Comparison of ENCODE assay signal across 8 mouse cellular contexts in the genomic region with DNA sequence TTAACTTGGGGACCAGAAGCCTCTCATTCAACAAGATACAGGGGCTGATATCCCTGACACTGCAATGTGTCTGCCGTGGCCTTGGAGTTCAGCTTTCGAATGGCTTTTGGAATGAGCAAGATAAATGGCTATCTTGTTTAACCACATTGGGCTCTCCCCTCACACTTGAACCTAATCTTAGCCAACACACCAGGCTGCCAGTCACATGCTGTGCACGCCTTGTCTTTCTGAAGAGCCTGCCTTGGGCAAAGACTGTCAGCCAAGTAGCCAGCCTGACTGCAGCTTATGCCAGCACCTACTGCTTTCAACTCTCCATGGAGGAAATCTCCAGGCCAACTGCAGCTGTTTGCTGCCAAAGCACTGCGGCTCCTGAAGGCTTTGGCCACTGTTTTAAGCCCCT. TPM values are rescaled to one million over a fixed set of nuclear protein-coding genes. Genes with fewer than 3 reads are reported as not detected.
DNase-seq lines count a peak whose midpoint lies in the region; ATAC-seq and TF ChIP-seq lines count a peak whose summit lies in the region.
"Had no signal": no experiment of that assay in that cellular context is flagged by ENCODE, and none has a peak within 500 bp of the region (broad histone marks: within the 10 kb centered on the region; RNA-seq: fewer than 3 reads in every experiment).

No protein-coding gene starts in this region.

- no peak overlapping the region for H3K9ac ChIP-seq in heart, postnatal 0 days (replicated peaks; ENCODE audit: low read depth, low read length)
- H3K9ac ChIP-seq: embryonic facial prominence, embryonic 13.5 days had no signal

- peaks cover 24% of the 10 kb centered on the region for H3K4me1 ChIP-seq in heart, postnatal 0 days (ENCODE audit: control insufficient read depth, insufficient read depth)
- H3K4me1 ChIP-seq: embryonic facial prominence, embryonic 13.5 days had no signal

- H3K9me3 ChIP-seq in heart, postnatal 0 days (replicated peaks; ENCODE audit: control insufficient read depth, low read length) = no peaks in the 10 kb centered on the region
- H3K9me3 ChIP-seq: embryonic facial prominence, embryonic 13.5 days had no signal

- no peaks in the 10 kb centered on the region for H3K27me3 ChIP-seq in heart, postnatal 0 days (ENCODE audit: control insufficient read depth, insufficient read depth, low read length)
- H3K27me3 ChIP-seq: embryonic facial prominence, embryonic 13.5 days had no signal

- peak; percentile 47 to 61 for DNase-seq in left cerebral cortex, postnatal 10 days (ENCODE audit: extremely low spot score in 1 of 2, low spot score in 2 of 2)
- DNase-seq in left cerebral cortex, postnatal 36 days (ENCODE audit: low spot score in 2 of 2) = no peak
- no peak for DNase-seq in heart, postnatal 0 days (ENCODE audit: low spot score)
- DNase-seq in skeletal muscle tissue, adult 2 months (ENCODE audit: low read depth, low spot score) = peak; percentile 40
- no peak for DNase-seq in lung, postnatal 25 days (ENCODE audit: low spot score)
- DNase-seq in retina, embryonic 14.5 days (ENCODE audit: low spot score) = no peak

- no peak overlapping the region for H3K4me3 ChIP-seq in heart, postnatal 0 days (ENCODE audit: low read depth, low read length)
- H3K4me3 ChIP-seq: embryonic facial prominence, embryonic 13.5 days had no signal

- ATAC-seq in erythroblast, adult 5-6 weeks (replicated peaks; ENCODE audit: low FRiP score, poor library complexity, severe bottlenecking) = peak; percentile 83
- ATAC-seq in heart, postnatal 0 days (ENCODE audit: insufficient read depth, low read depth) = peak; percentile 40

- intact Hi-C loops in left cerebral cortex, postnatal 10 days (cut with DNase I) = no loop called here
- intact Hi-C loops in left cerebral cortex, postnatal 36 days (cut with DNase I) = no loop called here

- no peak overlapping the region for H3K4me2 ChIP-seq in heart, postnatal 0 days (ENCODE audit: low read depth, low read length)
- H3K4me2 ChIP-seq: embryonic facial prominence, embryonic 13.5 days had no signal

- H3K36me3 ChIP-seq in heart, postnatal 0 days (replicated peaks; ENCODE audit: control insufficient read depth, insufficient read depth, low read length) = peaks cover 14% of the 10 kb centered on the region

- peak; percentile 40; the same call in 1 of the 2 replicates for TF ChIP-seq EP300 in heart, postnatal 0 days (IDR thresholded peaks at IDR 0.05; ENCODE audit: low read depth)

- no peak for TF ChIP-seq CTCF in heart, postnatal 0 days (IDR thresholded peaks at IDR 0.05; ENCODE audit: low read depth)

- 20% methylated on average over 4 of the region's 4 CpGs for whole genome bisulfite sequencing in heart, postnatal 0 days

- H3K27ac ChIP-seq in heart, postnatal 0 days (ENCODE audit: low read depth) = peak overlapping the region; percentile 67
- H3K27ac ChIP-seq: embryonic facial prominence, embryonic 13.5 days had no signal

RNA-seq across cellular contexts. Expression of gene Tpra1, which starts 13.5 kb away (rescaled TPM):
- 10 to 100 TPM; 34.2 to 34.9 TPM for total RNA-seq in left cerebral cortex, postnatal 10 days (2021)
- total RNA-seq in left cerebral cortex, postnatal 36 days (2021) = 10 to 100 TPM; 38.7 to 49.6 TPM
- total RNA-seq in erythroblast, adult 5-6 weeks (2015; ENCODE audit: low replicate concordance) = 112 and 136 TPM in 2 replicates
- 210 and 272 TPM in 2 replicates for total RNA-seq in erythroblast, adult 5-6 weeks (2017; ENCODE audit: low replicate concordance)
- total RNA-seq in heart, postnatal 0 days (2014; rRNA removed; ENCODE audit: low replicate concordance) = 45.9 and 131 TPM in 2 replicates
- polyA plus RNA-seq in heart, postnatal 0 days (2015; fragmentation: Nextera tagmentation; extraction: Ambion mirVana) = 39.1 and 46.9 TPM in 2 replicates

RNA-seq across cellular contexts. Expression of gene Mcm2, which starts 16.9 kb away (rescaled TPM):
- 1 to 10 TPM; 6.1 to 6.5 TPM for total RNA-seq in left cerebral cortex, postnatal 10 days (2021)
- total RNA-seq in left cerebral cortex, postnatal 36 days (2021) = 1 to 10 TPM; 3.8 to 4.2 TPM
- 30.6 and 34.7 TPM in 2 replicates for total RNA-seq in erythroblast, adult 5-6 weeks (2015; ENCODE audit: low replicate concordance)
- total RNA-seq in erythroblast, adult 5-6 weeks (2017; ENCODE audit: low replicate concordance) = 78.5 and 87.8 TPM in 2 replicates
- 38.8 and 49.9 TPM in 2 replicates for total RNA-seq in heart, postnatal 0 days (2014; rRNA removed; ENCODE audit: low replicate concordance)
- 25.2 and 25.6 TPM in 2 replicates for polyA plus RNA-seq in heart, postnatal 0 days (2015; fragmentation: Nextera tagmentation; extraction: Ambion mirVana)

RNA-seq across cellular contexts. Expression of gene Podxl2, which starts 40.7 kb away (rescaled TPM):
- 100 to 1,000 TPM; 291 to 304 TPM for total RNA-seq in left cerebral cortex, postnatal 10 days (2021)
- total RNA-seq in left cerebral cortex, postnatal 36 days (2021) = 100 to 1,000 TPM; 181 to 221 TPM
- total RNA-seq in erythroblast, adult 5-6 weeks (2015; ENCODE audit: low replicate concordance) = not detected in 2 replicates
- not detected in 2 replicates for total RNA-seq in erythroblast, adult 5-6 weeks (2017; ENCODE audit: low replicate concordance)
- total RNA-seq in heart, postnatal 0 days (2014; rRNA removed; ENCODE audit: low replicate concordance) = 90.9 and 101 TPM in 2 replicates
- polyA plus RNA-seq in heart, postnatal 0 days (2015; fragmentation: Nextera tagmentation; extraction: Ambion mirVana) = 60.3 and 60.8 TPM in 2 replicates

Comparison
In these comparisons a context has a peak if more than half of its experiments do, and no peak if none do; other contexts are left out.
1. DNase-seq: peak in left cerebral cortex, postnatal 10 days (2 of 2) and skeletal muscle tissue, adult 2 months (single experiment); none in left cerebral cortex, postnatal 36 days (0 of 2), heart, postnatal 0 days (single experiment), lung, postnatal 25 days (single experiment) and retina, embryonic 14.5 days (single experiment).
2. RNA of gene Podxl2, which starts 40.7 kb away (total RNA-seq): 291 to 304 TPM in left cerebral cortex, postnatal 10 days, 181 to 221 TPM in left cerebral cortex, postnatal 36 days and 90.9 to 101 TPM in heart, postnatal 0 days; not detected in erythroblast, adult 5-6 weeks; every median in the first group is over 10 times any median in the second.